Mouse (Mus musculus): Measurements from ENCODE around the gene Gm28539.
A peak's percentile ranks its signal among the peaks of the same experiment; 100 is the strongest.
"Not testable (repeated sequence)": the region's sequence is repeated elsewhere in the genome, so short reads cannot be mapped to it uniquely, and the experiment has no call there.

The Gm28539 gene

DNA sequence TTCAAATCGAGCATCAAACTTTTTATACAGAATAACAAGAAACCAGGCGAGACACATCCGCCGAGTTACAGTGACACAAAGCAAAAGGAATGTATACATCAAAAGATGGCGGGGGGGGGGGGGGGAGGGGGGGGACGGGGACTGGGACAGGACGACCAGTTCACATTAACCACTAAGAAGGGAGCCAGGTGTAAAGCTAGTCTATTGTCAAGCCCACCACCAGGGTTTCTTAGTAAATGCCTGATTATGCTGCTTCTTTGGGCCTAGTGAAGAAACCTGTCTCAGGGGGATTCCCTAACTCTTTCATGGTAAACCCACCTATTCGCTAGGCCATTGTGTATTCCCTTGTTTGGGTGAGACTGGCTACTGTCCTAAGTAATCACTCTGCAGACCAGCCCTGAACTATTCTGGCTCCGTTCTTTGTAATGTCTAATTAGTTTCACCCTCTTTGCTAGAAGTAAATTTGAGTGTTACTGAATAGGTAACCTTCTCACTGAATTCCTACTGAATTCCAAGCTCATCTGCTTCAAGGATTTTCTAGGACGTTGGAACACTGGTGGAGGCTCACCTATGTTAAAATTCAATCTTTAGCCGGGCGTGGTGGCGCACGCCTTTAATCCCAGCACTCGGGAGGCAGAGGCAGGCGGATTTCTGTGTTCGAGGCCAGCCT lies 13.3 kb downstream of the Gm28539 start:
- DNase-seq (ENCODE audit: low read depth, low spot score), result not testable (repeated sequence)

DNA sequence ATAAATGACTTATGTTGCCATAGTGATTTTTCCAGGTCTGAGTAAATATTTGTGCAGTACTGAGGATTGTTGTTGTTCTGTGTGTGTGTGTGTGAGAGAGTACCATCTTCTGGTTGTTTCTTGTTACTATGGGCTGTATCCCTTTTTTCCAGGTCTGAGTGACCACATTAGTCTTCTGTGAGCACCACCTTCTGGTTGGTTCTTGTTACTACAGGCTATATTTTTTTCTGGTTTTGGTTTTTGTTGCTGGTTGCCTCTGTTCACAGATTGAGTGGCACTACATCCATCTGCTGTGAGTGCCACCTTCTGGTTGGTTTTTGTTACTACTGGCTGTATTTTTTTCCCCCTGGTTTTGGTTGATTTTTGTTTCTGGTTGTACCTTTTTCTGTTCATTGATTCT lies 22.2 kb downstream of the Gm28539 start:
- peak; percentile 69 for DNase-seq (ENCODE audit: low read depth, low spot score)

DNA sequence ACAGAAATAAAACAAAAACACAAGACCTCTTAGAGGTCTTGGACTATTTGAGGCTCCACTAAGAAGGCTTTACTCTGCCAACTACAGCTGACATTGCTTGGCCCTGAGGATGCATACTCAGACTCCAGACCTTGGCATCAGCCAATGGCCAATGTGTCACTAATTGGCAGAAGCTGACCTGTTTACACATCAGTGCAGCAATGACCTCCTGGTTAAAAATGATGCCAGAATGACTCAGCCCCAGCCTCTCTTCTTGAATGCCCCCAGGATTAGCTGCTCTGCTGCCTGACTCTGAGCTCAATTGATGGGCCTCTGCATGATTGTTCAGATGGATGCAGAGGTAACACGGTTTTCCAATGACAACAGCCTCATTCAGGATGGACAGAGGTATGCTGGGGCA lies 23.8 kb downstream of the Gm28539 start:
- peak; percentile 99 for DNase-seq (ENCODE audit: low read depth, low spot score)

DNA sequence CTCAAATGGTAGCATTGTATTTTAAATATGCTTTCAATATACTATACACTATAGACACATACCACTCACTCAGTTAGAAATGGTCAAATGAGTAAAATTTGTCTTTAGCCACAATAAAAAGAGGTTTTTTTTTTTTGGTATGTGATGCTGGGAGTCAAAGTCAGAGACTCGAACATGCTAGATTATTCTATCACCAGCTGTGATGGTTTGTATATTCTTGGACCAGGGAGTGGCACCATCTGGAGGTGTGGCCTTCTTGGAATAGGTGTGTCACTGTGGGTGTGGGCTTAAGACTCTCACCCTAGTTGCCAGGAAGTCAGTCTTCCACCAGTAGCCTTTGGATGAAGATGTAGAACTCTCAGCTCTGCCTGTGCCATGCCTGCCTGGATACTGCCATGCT lies 34.1 kb downstream of the Gm28539 start:
- not testable (repeated sequence) for DNase-seq (ENCODE audit: low read depth, low spot score)

DNA sequence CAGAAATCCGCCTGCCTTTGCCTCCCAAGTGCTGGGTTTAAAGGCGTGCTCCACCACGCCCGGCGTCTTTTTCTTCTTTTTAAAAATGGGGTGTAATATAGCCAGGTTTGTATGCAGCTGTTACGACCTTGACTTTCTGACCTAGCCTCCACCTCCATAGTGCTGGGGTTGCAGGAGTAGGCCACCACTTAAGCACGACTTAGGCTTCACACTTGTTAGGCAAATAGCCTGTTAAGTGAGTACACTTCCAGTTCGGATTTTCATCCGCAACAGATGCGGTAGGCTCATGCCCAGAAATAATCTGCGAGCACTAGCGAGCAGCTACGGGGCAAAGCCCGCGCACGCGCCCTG lies 39.7 kb downstream of the Gm28539 start:
- no peak for DNase-seq (ENCODE audit: low read depth, low spot score)

DNA sequence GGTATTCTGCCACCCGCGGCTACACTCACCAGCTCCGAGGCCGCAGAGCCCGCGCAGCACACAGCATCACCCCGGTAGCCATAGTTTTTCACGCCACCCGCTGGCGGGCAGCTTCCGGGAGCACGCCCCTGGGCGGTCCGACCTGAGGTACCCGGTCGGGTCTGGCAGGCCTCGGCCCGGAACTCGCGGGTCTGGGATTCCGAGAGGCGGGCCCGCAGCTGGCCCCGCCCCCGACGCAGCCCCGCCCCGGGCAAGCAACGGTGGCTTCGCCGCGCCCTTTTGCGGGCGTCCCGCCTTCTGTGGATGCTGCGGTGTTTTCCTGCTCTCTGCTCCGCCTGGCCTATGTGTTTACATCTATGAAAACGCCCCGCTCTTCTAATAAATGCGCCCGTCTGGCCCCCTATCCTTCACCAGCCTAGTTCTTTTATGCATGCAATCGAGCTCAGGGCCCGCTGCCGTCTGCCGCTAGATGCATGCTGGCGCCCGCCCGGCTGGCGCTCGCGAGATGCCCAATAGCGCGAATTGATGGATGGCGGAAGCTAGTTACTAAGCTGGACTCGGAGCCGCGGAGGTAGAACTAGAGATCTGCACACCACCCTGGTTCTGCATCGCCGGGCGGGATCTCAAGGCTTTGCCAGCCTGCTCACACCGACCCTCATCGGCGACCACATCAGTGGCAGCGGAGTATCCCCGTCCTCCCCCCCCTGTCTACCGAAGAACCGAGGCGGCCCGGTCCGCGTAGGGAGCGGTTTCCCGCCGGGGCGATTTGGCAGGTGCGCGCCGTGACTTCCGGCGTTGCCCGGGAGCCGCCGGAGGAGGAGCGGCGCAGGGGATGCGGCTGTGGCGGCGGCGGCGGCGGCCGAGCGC lies 40.3 kb downstream of the Gm28539 start, which contains the start of the genes Mrpl40 and Hira:
Gene Mrpl40, minus strand, starts transcription at position 421 of the 867 bp plus-strand sequence.
Gene Hira, plus strand, starts transcription at position 596 of the 867 bp plus-strand sequence.
- peak; percentile 94 for DNase-seq (ENCODE audit: low read depth, low spot score)

DNA sequence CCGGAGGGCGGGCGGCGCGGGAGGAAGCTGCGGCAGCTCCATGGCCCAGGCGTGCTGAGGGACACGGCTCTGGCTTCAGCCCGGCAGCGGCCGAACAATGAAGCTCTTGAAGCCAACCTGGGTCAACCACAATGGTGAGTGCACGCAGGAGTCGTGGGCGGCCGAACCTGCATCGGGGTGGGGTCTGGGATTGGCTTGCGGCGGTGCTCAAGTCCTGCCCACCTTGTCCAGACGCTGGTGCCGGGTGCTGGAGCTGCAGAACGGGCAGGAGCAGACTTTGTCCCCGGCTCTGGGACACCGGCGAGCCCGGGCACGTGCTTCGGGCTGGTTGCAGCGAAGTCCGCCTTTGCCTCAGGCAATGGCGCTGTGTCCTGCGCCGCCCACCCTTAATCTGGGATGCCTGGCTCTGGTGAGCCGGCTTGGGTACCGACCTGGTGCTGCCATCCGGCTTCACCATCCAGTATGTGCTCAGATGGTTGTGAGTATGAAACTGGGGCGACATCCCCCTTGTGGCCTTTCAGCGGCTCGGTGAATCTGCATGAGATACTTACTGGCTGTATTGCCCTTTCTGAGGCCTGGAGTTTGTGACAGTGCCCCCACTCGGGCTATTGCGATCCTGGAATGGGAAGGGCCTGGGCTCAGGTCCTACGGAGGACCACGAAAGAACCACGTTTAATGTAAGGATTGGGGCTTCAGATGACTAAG lies 41.2 kb downstream of the Gm28539 start:
- peak; percentile 91 for DNase-seq (ENCODE audit: low read depth, low spot score)

DNA sequence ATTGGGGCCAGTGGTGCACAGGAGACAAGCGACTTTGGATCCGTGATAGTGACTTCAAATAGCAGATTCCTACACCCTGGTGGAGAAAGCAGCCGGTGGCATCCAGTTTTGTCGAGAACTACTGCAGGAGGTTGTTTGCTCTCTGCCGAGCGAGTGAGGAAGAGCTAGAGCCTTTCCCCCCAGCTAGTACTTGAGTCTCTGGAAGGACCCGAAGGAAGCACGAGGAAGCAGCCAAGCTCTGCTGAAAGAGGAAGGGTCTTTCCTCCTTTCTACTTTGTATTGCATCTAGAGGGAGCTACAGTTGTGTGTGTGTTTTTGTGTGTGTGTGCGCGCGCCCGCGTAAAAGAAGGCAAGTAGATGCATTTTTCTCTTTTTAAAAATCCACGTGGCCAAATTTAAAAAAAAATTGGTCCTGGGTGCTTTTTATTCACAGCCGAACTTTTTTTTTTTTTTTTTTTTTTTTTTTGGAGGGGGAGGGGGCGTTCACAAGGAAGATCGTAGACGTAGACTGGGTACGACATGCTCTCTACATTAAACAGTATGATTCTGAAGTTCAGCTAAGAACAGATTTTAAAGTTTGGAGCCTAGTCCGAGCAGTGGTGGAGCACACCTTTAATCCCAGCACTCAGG lies 41.8 kb downstream of the Gm28539 start:
- DNase-seq (ENCODE audit: low read depth, low spot score), result no peak

DNA sequence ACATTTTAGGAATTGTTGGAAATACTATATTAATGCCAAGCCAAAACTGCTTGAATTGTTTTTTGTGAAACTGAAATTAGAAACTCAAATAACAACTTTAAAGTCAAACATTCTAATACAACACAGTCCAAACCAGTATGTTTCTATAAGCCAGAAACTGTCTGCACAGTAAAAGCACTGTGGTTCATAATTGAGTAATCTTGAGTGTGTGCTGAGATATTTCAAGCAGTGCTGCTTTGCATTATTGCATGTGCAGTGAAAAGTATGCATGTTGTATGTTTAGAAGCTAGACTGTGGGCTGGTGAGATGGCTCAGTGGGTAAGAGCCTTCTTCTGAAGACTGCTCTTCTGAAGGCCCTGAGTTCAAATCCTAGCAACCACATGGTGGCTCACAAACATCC lies 47.7 kb downstream of the Gm28539 start:
- DNase-seq (ENCODE audit: low read depth, low spot score), result no peak

DNA sequence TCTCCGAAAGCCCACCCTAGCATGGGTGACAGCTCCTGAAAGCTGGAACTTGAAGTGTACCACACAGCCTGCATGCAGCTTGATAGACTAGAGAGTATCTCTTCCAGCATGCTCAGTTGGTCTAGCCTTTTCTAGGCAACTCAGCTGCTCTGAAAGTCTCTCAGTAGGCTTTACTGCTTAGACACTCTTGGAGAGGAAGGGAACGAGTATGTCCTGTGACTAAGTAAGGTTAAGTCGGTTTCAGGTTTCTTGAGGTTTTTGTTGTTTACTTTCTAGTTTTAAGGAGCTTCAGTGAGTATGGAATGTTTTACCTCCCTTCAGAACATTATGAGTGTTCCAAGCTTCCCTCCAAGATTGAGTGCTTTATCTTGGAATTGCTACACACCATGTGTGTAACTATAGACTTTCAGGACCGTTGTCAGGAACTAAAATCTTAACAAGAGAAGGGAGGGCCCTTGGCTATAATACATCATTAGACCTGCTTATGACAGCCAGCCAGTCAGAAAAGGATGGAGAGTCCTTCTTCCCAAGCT lies 57.5 kb downstream of the Gm28539 start:
- DNase-seq (ENCODE audit: low read depth, low spot score), result peak; percentile 84

DNA sequence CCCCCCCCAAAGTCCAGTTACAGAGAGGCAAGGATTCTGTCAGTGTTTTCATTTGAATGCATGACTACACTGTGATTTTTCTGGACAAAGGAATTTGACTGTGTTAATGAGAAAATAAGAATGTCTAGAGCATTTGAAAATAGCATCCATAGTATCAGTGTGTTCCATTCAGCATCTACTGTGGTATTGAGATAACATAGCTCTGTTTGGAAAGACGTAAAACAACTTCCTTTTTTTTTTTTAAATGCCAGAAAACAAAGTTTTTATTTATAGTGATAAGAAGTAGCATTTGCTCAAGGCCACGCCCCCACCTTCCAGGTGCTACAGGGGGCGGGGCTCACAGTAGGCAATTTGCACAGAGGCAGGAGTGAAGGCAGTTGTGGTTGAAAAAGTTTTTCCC lies 58.9 kb downstream of the Gm28539 start:
- no peak for DNase-seq (ENCODE audit: low read depth, low spot score)

DNA sequence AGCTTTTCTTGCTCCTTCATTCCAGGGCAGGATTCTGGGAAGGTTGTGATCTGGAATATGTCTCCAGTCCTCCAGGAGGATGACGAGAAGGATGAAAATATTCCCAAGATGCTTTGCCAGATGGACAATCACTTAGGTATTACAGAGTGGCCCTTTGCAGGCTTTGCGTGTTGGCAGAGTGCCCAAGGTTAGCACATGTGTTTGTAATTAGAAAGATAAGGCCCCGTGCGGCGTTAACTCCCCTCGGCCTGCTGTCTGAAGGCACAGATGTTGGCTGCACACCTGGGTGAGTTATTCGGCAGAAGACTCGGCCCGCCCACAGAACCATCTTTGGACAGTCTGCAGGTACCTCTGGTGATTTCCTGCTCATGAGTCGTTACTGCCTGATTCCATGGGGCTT lies 60.0 kb downstream of the Gm28539 start:
- peak; percentile 20 for DNase-seq (ENCODE audit: low read depth, low spot score)

DNA sequence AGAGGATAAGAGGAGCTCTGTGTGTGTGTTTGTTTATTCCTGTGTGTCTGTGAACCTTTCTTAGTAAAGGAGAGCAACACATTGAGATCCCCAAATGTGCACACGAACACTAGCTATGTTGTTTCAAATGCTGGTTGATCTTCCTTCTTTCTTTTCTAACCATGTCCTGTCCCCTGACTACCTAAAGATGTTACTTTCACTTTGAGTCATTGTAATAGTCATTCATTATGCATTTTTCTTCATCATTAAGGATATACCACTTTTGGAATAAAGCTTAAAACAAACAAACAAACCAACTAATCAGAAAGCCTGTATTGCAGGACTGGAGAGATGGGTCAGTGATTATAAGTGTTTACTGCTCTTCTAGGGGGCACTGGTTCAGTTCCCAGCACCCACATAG lies 69.3 kb downstream of the Gm28539 start:
- no peak for DNase-seq (ENCODE audit: low read depth, low spot score)

DNA sequence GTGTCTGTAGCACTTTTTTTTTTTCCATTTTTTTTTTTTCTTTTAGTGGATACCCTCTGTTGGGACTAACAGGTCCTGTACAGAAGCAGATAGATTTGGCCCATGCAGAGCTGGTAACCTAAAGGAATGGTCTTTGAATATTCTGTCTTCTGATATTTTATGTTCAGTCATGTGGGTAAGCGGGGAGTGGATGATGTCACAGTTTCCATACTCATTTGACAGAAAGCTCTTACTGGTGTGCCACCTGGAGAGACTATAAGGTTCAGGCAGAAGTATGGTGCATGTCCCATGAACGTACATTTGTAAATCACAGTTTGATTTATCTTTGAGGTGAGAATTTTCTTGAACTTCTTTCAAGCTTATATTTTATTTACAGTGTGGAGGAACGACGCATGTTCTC lies 79.7 kb downstream of the Gm28539 start:
- no peak for DNase-seq (ENCODE audit: low read depth, low spot score)

DNA sequence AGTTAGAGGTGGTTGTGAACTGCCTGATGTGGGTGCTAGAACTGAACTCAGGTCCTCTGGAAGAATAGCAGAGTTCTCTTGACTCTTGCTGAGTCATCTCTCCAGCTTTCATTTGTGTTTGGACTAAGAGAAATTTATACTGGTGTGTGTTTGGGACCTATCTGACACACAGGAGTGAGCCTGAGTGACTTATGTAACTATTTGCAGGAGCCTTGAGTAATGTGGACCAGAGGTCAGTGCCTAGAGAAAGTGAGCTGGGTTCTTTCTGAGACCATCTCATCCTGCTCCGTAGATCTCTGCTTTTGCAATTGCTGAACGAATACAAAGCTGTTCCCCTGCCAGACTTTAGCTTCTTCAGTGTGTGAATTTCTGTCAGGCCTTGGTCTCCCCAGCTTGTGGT lies 85.4 kb downstream of the Gm28539 start:
- DNase-seq (ENCODE audit: low read depth, low spot score), result no peak

DNA sequence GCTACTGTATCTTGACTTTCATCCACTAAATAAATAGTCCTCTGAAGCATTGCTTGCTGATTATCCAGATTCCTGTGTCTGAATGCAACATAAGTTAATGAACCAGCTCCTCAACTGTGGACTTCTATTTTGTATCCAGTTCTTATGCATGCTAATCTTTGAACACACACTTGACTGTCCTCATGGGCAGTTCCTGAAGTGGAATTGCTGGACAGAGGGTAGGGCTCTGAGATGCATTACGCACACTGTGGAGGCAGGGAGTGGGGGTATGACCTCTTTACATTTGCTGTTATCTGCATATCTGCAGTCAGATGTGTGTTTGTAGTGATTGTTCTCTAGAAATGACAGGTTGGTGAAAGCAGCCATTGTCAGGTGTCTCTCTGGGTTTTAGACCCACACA lies 91.6 kb downstream of the Gm28539 start:
- no peak for DNase-seq (ENCODE audit: low read depth, low spot score)

DNA sequence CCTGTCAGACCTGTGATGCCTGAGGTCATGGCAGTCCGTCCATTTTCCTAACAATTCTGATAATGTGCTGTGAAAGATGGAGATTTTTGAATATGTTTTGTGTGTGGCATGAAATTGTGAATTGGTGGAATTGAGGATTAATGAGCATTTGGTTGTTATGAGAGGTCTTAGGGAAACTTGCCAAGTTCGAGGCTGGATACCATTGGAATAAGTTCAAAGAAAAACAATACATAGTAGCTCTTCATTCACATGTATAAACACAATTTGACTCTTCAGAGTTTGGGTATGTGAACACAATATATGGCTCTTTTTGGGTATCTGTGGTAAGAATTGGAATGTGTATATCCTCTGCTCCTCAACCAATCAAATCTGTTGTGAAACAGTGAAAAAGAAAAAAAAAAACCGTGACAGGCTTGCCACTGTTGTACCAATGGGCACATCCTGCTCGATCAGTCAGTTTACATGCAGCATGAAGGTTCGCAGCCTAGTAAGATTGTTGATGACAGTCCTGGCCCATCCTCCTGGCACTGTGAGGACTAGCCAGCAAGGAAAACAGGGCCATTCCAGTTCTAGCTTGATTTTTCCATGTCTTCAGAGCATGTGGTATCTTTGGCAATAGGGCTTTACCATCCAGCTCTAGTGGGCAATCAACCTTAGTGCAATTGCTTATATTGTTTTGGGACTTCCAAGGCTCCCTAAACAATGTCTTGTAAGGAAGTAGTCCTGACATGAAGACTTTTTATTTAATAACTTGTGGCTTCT lies 102.1 kb downstream of the Gm28539 start:
- no peak for DNase-seq (ENCODE audit: low read depth, low spot score)

DNA sequence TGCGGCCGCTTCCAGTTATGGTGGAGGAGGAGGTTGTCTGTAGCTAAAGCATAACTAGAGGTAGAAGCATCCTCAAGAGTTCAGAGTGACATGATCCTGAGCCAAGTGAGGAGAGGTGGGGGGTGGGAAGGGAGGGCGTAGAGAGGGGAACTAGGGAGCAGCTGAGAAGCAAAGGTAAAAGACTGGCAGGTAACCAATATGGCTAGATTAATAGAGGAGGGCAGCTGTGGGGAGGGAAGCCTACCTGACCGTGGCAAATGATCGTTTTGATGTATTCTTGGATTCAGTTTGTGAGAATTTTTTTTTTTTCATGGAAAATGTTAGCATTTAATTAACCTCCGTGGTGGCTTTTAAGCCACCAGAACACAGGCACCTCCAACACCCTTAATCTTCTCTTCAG lies 107.5 kb downstream of the Gm28539 start:
- DNase-seq (ENCODE audit: low read depth, low spot score), result no peak

DNA sequence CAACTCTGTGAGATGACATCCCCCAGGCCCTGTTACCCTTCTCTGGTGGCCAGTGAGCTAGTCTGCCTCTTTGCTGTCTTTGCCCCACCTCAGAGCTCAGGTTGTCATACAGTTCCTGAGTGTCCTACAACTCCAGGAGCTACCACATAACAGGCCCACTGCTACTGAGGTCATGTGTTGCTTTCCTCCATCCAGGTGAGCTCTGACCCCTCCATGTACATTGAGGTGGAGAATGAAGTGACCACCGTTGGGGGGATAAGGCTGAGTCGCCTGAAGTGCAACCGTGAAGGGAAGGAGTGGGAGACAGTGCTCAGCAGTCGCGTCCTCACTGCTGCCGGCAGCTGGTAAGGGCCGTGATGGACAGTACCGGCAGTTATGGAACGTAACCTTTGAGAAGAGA lies 112.6 kb downstream of the Gm28539 start:
- DNase-seq (ENCODE audit: low read depth, low spot score), result no peak

DNA sequence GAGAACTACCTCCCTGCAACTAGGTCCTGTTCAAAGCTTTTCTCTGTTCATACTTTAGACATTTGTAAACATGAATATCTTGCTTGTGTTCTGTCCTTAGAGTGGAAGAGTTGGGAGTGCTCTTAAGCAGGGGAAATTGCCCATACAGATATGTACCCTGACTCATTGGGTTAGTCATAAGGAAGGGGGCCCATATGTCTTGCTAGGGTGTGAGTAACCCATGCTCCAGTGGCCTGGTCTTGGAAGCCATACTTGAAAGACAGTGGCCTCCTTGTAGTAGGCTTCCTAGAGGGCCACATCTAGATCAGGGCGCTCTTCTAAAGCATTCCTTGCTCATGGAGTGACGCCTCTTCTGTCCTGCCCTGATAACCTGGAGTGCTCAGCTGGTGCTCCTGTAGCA lies 114.0 kb downstream of the Gm28539 start:
- peak; percentile 61 for DNase-seq (ENCODE audit: low read depth, low spot score)

DNA sequence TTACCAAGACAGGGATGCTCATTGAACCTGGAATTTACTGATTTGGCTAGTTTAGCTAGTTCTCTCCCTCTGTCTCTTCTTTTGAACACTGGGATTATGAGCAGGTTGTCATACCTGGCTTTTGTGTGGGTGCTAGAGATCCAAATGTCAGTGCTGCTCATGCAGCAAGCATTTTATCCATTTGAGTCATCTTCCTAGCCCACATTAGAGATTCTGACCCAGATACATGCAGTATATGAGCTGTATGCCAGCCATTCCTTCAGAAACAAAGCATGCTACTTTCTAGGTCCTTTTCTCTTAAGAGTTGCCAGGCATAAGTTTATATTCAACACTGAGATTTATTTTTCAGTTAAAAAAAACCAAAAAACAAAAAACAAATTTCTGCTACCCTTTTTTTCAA lies 116.4 kb downstream of the Gm28539 start:
- no peak for DNase-seq (ENCODE audit: low read depth, low spot score)
